Mouse (Mus musculus) forebrain, embryonic 14.5 days (tissue): ENCODE data around the gene Pmel. TPM values are rescaled to one million over a fixed set of nuclear protein-coding genes. Genes with fewer than 3 reads are reported as not detected.
A peak's percentile ranks its signal among the peaks of the same experiment; 100 is the strongest.

Experiments used
- ATAC-seq: fragments of 200-750 bp; cut with Nextera tagmentation; 2 replicates; pipeline ENCODE4 v1.8.0; 2017; ENCODE audit warnings: mild to moderate bottlenecking, moderate library complexity
- DNase-seq: peaks from one replicate; pipeline ENCODE4 v3.0.0-alpha.2; 2015; ENCODE audit warnings: low spot score
- H3K27ac ChIP-seq: fragments of 300-500 bp; sonication (generic); 2 replicates; pipeline ENCODE4 v1.5.1; 2014; ENCODE audit warnings: low read depth, mild to moderate bottlenecking, control low read depth, low read length, moderate library complexity
- H3K27me3 ChIP-seq: fragments of 300-500 bp; sonication (generic); replicated peaks from 2 replicates; pipeline ENCODE4 v1.6.1; 2014; ENCODE audit warnings: low read length, control low read depth, mixed read lengths; ENCODE audit not compliant: control insufficient read depth, insufficient read depth
- H3K36me3 ChIP-seq: fragments of 300-500 bp; sonication (generic); 2 replicates; pipeline ENCODE4 v1.6.1; 2014; ENCODE audit warnings: low read length, control low read depth; ENCODE audit not compliant: control insufficient read depth, insufficient read depth
- H3K4me1 ChIP-seq: fragments of 300-500 bp; sonication (generic); 2 replicates; pipeline ENCODE4 v1.6.1; 2014; ENCODE audit warnings: antibody characterized with exemption, low read length, control low read depth; ENCODE audit not compliant: control insufficient read depth, insufficient read depth
- H3K4me2 ChIP-seq: fragments of 300-500 bp; sonication (generic); 2 replicates; pipeline ENCODE4 v1.6.1; 2014; ENCODE audit warnings: mild to moderate bottlenecking, control low read depth, low read length
- H3K4me3 ChIP-seq: fragments of 300-500 bp; sonication (generic); 2 replicates; pipeline ENCODE4 v1.5.1; 2014; ENCODE audit warnings: low read depth, low read length, control low read depth
- H3K9ac ChIP-seq: fragments of 300-500 bp; sonication (generic); 2 replicates; pipeline ENCODE4 v1.6.1; 2014; ENCODE audit warnings: mild to moderate bottlenecking, low read length, control low read depth, moderate library complexity
- H3K9me3 ChIP-seq: fragments of 300-500 bp; sonication (generic); replicated peaks from 2 replicates; pipeline ENCODE4 v1.6.1; 2016; ENCODE audit warnings: low read length, control low read depth, mixed read lengths; ENCODE audit not compliant: control insufficient read depth
- WGBS: fragments of 180-500 bp; shearing (Covaris S2); extraction: QIAGEN DNeasy Blood & Tissue Kit; methylation state at CpG from one replicate; pipeline ENCODE4 v1.1.7; 2014; 5-methylcytosine and 5-hydroxymethylcytosine counted together
- polyA plus RNA-seq: library from polyadenylated mRNA; unstranded; fragments of >200 nt; fragmentation: Nextera tagmentation; extraction: Ambion mirVana; gene quantifications from 2 replicates; pipeline ENCODE4 v1.2.1, GENCODE M21; 2014

The Pmel gene
- polyA plus RNA-seq, 1 experiment from 2014 or later: 0.83 TPM

- Histone ChIP-seq H3K9me3 (no peaks in the 10 kb centered on the region), H3K4me2 (no peak overlapping the region), H3K4me3 (no peak overlapping the region), H3K27ac (no peak overlapping the region), H3K36me3 (no peaks in the 10 kb centered on the region), H3K4me1 (0 out of 2 replicates have a peak, but pooled peaks cover 6% of the 10 kb centered on the region), H3K9ac (no peak overlapping the region), H3K27me3 (no peaks in the 10 kb centered on the region)
- DNase-seq (no peak), ATAC-seq (no peak)
- 93% methylated on average over 2 of the region's 2 CpGs for WGBS
These were observed 38.2 kb upstream of the Pmel start for GRCm38 (mm10) chr10:128665806-128666205.

DNA sequence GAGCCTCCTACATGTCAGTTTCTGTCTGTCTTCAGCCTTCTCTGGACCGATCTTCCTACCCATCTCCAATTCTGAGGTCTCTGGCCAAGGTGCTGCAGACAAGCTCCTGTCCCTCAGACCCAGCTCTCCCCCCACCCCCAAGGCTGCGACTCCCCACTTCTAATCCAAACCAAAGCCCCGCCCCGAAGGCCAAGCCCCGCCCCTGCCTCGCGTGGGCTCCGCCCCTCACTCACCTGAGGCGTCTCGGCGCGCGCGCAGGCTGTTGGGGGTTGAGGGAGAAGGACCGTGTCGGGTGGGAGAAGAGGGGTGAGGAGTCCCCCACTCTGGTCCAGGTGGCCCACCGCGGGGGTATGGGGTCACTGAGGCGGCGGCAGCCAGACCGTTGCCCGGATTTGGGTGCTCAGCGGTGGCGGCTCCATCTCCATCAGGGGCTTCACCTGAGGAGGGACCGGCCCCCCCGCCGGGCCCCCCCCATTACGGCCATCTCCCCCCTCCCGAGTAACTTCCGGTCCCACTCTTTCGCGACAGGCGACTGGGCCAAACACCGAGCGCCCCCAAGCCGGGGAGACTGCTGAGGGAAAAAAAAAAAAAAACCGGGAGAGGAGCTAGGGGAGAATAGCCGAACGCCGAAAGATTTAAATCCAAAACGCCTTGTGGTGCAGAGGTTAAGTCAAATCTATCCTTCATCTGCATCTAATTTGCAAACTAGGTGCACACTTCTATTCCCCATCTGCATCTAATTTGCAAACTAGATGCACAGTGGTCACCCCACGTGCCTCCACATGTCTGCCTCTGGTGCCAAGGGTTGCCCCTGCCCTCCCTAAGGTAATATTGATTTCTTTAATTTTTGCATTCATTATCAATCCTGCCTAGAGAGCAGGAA is 35.0 kb upstream of the Pmel start:
- H3K4me2 ChIP-seq: peak overlapping the region; percentile 68

GRCm38 (mm10) chr10:128671148-128671547 is 32.8 kb upstream of the Pmel start:
- no peak overlapping the region for H3K9ac ChIP-seq
- H3K27ac ChIP-seq: no peak overlapping the region
- H3K4me1 ChIP-seq: 0 out of 2 replicates have a peak, but pooled peaks cover 6% of the 10 kb centered on the region
- 97% methylated on average over 9 of the region's 9 CpGs for WGBS
- H3K4me2 ChIP-seq: no peak overlapping the region
- no peaks in the 10 kb centered on the region for H3K27me3 ChIP-seq
- peaks cover under 1% of the 10 kb centered on the region; the same call in 1 of the 2 replicates for H3K36me3 ChIP-seq
- no peak overlapping the region for H3K4me3 ChIP-seq
- ATAC-seq (no peak), DNase-seq (no peak)
- H3K9me3 ChIP-seq: no peaks in the 10 kb centered on the region

More for the DNA sequence above, 35.0 kb upstream of the Pmel start:
- peak overlapping the region; percentile 60 for H3K4me3 ChIP-seq
- no peaks in the 10 kb centered on the region for H3K9me3 ChIP-seq
- no peaks in the 10 kb centered on the region for H3K27me3 ChIP-seq
- DNase-seq: peak; percentile 75
- under 1% methylated on average over 42 of the region's 42 CpGs for WGBS
- ATAC-seq: peak; percentile 65
- H3K36me3 ChIP-seq: no peaks in the 10 kb centered on the region; the same call in 1 of the 2 replicates
- peak overlapping the region; percentile 75 for H3K9ac ChIP-seq
- H3K4me1 ChIP-seq: 0 out of 2 replicates have a peak, but pooled peaks cover 6% of the 10 kb centered on the region
- H3K27ac ChIP-seq: no peak overlapping the region; the same call in 1 of the 2 replicates

DNA sequence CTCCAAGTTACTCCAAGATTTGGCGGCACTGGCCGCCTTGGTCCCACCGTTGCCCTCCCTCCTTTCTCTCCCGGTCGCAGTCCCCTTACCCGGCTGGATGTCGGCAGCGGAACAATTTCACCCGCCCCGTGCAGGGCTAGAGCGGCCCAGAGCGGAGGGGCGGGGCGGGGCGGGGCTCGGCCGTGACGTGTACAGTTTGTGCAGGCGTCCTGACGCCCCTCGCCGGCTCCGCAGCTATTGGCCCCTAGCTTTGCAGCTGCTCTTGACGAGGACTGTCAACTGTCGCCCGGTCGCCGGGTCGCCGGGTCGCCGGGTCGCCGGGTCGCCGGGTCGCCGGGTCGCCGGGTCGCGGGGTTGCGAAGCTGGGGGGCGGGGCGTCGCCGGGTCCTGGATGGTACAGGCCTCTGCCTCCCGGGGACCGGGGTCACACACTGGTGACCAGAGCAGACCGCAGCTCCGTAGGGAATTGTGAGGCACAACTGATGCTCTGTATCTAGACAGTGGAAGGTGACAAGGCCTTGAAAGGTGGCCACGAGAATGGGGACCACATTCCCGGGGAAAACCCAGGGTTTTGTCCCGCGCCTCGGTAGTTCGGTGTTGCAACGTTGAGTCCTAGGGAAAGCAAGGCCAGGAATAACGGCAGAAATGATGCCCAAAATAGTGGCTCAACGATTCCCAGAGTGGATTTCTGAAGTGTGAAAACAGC is 30.1 kb upstream of the Pmel start, which contains the start of gene Suox:
TSS of gene Suox (minus strand) at position 311 of the 706 bp plus-strand sequence.
- Histone ChIP-seq H3K4me2 (peak within 1 kb of the TSS; percentile 77), H3K4me1 (no peaks in the 10 kb centered on the region), H3K36me3 (peaks cover 4% of the 10 kb centered on the region; the same call in 1 of the 2 replicates), H3K27me3 (no peaks in the 10 kb centered on the region), H3K9me3 (no peaks in the 10 kb centered on the region), H3K27ac (peak within 1 kb of the TSS; percentile 15; the same call in 1 of the 2 replicates), H3K4me3 (peak within 1 kb of the TSS; percentile 62), H3K9ac (peak within 1 kb of the TSS; percentile 67)
- under 1% methylated on average over 59 of the region's 60 CpGs for WGBS
- ATAC-seq: peak; percentile 95
- DNase-seq: peak; percentile 89

DNA sequence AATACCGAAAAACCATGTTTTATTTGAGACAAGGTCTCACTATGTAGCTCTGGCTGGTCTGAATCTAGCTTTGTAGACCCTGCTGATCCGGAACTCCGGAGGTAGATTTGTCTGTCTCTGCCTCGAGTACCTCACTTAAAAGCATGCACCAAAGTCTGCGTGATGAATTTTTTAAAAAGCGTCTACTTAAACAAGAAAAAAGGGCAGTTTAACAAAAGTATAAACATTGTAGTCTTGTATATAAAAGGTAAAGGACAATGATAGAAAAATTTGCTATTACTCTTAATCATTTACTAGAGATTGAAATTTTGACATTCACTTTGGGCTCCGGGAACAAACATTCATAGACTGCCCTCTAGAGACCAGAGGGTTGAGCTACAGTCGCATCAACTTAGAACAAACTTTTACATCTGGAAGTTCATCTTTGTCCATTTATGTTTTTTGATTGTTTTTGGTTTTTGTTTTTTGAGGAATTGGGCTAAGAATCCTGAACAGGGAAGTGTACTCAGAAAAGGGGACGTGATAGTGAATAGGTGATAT is 29.5 kb upstream of the Pmel start:
- no peaks in the 10 kb centered on the region for H3K4me1 ChIP-seq
- H3K4me3 ChIP-seq: peak overlapping the region; percentile 62
- no peak for ATAC-seq
- no peaks in the 10 kb centered on the region for H3K9me3 ChIP-seq
- H3K9ac ChIP-seq: peak overlapping the region; percentile 67
- H3K27ac ChIP-seq: peak overlapping the region; percentile 15; the same call in 1 of the 2 replicates
- peak; percentile 75 for DNase-seq
- peaks cover 9% of the 10 kb centered on the region for H3K36me3 ChIP-seq
- peak overlapping the region; percentile 77 for H3K4me2 ChIP-seq
- H3K27me3 ChIP-seq: no peaks in the 10 kb centered on the region
- WGBS: 3% methylated on average over 9 of the region's 9 CpGs

DNA sequence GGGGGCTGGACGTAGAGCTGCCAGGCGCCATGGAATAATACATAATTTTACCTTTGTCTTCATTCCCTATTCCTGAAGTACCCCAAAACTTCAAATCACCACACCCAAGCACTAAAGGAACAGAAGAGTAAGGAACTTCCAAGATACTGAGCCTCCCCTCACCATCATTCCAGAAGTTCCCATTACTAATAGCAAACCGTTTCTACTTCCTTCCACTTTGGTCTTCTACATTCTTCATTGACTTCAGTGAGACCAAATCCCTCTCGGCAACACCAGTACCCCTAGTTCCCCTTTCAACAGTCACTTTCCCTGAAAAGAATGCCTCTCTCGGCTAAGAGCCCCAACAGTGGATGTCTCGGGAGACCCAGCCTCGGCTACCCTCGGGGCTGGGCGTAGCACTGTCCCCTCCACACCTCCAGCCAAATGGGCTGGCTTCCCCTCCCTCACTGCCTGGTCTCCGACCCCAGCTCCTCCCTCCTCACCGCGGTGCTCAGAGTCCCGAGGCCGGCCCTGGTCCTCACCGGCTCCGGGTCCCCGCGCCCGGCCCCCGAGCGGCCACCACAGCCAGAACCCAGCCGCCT is 8.5 kb upstream of the Pmel start:
- Histone ChIP-seq H3K4me1 (peaks cover 9% of the 10 kb centered on the region), H3K9me3 (no peaks in the 10 kb centered on the region), H3K4me2 (peak overlapping the region; percentile 79), H3K27ac (peak overlapping the region; percentile 96), H3K36me3 (peaks cover 8% of the 10 kb centered on the region), H3K27me3 (no peaks in the 10 kb centered on the region), H3K9ac (peak overlapping the region; percentile 94), H3K4me3 (peak overlapping the region; percentile 92)
- WGBS: under 1% methylated on average over 21 of the region's 22 CpGs
- ATAC-seq: no peak
- no peak for DNase-seq

GRCm38 (mm10) chr10:128695992-128696807 is 7.8 kb upstream of the Pmel start, which contains the start of gene Rab5b:
Rab5b (minus strand) TSS chr10:128696264.
- peak; percentile 99 for ATAC-seq

More at GRCm38 (mm10) chr10:128695992-128696807, 7.8 kb upstream of the Pmel start, which contains the start of gene Rab5b:
- Histone ChIP-seq H3K4me2 (peak within 1 kb of the TSS; percentile 79), H3K9me3 (no peaks in the 10 kb centered on the region), H3K27ac (peak within 1 kb of the TSS; percentile 96), H3K27me3 (no peaks in the 10 kb centered on the region), H3K4me3 (peak within 1 kb of the TSS; percentile 92), H3K9ac (peak within 1 kb of the TSS; percentile 94), H3K4me1 (peaks cover 9% of the 10 kb centered on the region), H3K36me3 (peaks cover 13% of the 10 kb centered on the region)
- peak; percentile 100 for DNase-seq
- WGBS: 1% methylated on average over 40 of the region's 40 CpGs
